Mouse (Mus musculus) fibroblast of lung, adult 2 months (primary cell): ENCODE results near the gene Mtrex.

Source experiments
- DNase-seq: peaks from one replicate; pipeline ENCODE4 v3.0.0-alpha.2; 2011; ENCODE audit warnings: low read depth

Mtrex gene

DNA sequence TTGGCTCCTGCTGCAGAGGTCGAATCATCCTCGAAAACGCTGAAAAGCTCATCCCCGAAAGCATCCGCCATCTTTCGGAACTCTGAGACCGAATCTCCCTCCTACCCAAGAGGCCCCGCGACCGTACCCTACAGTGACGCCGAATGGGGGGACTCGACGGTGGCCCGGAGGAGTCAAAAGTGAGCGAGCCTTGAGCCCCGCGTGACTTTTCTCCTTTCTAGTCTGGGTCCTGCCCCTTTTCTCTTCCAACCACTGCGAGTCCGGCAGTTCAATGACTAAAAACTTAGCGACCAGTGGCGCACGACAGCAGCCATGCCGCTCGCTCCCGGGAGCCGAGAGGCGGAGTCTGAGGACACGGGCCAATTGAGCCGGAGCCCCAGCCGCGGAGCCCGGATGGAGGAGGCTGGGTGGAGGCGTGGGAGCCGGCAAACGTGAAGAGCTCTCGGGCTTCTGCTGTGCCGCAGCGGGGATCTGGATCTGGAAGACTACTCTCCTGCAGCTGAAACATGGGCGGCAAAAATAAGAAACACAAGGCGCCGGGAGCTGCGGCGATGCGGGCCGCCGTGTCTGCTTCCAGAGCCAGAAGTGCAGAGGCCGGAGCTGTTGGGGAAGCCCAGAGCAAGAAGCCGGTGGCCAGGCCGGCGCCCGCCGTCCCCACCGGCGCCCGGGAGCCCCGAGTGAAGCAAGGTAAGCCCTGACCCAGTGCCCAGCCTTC, at the start of gene Mtrex, which contains the start of gene Dhx29:
Gene Mtrex (minus strand): TSS at position 112 of the 715 bp plus-strand sequence.
Gene Dhx29 (plus strand): TSS at position 168 of the 715 bp plus-strand sequence.
- peak; percentile 95 for DNase-seq

DNA sequence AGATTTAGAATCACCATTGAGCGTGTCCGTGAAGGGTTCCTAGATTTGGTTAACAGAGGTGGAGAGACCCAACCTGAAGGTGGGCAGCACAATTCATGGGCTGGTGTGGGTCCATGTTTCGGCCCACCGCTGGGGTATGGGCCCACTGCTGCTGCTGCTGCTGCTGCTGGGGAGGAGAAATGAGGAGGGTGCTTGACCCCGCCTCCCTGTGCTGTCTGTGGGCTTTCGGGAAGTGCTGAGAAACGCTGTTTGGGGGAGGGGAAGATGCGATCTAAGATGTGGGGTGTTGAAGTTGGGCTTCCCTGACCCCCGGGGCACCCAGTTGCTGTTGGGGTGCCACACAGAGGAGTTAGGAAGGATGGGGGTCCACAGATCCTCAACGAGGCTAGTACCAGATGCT, 49.5 kb upstream of the Mtrex start:
- no peak for DNase-seq

DNA sequence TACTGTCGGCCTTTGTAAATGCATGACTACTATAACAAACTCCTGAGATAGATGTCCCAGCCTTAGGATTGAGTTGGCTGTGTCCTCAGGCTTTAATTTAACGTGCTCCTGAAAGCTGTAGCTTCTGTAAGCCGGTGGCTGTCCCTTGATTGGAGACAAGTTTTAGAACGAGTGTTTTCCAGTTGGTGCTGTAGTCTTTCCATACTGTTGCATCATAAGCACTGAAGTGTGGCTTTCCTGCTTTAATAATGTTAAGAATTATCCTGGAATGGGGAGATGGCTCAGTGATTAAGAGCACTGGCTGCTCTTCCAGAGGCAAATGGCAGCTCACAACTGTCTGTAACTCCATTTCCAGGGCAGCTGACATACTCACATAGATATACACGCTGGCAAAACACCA, 40.1 kb upstream of the Mtrex start:
- DNase-seq = no peak

DNA sequence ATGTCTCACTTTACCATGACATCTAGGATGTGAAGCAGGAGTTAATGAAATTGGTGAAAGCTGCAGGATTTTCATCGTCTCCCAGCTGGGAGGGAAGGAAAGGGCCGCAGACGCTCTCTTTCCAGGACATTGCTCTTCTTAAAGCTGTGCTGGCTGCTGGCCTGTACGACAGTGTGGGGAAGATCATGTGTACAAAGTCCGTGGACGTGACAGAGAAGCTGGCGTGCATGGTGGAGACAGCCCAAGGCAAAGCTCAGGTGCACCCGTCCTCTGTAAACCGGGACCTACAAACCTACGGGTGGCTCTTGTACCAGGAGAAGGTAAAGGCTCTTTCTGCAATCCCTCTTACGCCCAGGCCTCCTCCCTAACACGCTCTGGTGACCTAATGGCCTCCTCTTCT, 37.2 kb upstream of the Mtrex start:
- DNase-seq = no peak

DNA sequence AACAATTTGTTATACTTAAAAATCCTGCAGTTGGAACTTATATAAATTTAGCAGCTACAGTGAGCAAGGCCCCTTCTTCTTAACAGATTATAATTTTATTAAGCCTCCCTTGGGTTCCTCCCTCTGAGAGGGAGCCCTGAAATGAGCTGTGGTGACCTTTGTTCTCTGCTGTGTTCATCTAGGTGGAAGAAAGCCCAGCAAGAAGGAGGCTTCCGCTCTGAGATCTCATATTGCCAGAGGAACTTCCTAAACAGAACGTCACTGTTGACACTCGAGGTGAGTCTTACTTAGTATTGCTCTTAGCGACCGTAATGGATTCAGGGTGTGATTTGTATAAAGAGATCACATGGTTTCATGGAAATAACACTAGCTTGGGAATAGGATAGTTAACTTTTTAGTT, 35.9 kb upstream of the Mtrex start:
- DNase-seq = no peak

DNA sequence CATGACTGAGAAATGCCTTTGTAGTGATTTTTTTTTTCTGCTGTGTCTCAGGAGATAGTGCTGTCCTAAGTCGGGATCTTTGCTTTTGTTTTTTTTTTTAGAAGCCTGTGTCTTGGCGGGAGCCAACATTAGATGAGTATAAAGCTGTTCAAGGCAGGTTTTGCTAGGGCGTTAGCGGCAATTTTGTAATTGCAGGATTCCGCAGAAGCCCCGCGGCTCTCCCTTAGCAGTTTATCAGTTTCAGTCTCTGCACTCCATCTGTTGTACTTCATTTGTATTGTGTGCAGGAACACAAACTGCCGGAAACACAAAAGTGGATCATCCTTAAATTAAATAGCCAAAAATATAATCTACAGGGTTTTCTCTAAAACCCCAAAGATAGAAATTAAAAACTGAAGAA, 26.9 kb upstream of the Mtrex start:
- no peak for DNase-seq

DNA sequence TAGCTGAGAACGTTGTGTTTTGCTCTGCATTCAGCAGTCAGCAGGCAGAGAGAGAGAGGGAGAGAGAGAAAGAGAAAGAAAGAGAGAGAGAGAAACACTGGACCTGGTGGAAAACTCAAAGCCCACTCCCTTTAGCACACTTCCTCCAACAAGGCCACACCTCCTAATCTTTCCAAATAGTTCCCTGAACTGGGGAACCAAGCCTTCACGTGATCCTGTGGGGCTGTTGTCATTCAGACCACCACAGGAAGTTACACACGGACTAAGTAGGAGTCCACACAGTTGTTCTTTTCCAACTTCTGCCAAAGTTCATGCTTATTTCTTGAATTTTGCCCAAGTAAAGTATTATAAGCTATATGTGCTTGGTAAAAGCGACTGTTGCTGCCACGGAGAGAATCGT, 18.7 kb upstream of the Mtrex start:
- DNase-seq = no peak

DNA sequence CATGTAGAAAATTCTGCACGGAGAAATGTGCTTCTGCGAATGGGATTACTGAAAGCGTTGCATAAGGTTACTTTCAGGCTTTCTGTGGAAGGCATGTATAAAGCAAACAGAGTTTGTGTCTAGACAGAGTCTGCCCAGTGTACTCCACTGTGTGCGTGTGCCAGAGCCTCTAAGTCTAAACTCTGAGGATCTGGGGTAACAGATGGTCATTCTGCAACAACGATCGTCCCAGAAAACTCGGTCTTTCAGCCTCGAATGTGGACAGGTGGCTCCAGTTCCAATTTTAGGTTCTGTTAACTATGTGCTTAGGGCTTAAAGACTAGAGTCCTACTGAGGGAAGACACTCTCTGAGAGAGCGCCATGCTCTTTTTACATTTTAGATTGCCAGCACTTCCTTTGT, 18.1 kb upstream of the Mtrex start:
- no peak for DNase-seq

DNA sequence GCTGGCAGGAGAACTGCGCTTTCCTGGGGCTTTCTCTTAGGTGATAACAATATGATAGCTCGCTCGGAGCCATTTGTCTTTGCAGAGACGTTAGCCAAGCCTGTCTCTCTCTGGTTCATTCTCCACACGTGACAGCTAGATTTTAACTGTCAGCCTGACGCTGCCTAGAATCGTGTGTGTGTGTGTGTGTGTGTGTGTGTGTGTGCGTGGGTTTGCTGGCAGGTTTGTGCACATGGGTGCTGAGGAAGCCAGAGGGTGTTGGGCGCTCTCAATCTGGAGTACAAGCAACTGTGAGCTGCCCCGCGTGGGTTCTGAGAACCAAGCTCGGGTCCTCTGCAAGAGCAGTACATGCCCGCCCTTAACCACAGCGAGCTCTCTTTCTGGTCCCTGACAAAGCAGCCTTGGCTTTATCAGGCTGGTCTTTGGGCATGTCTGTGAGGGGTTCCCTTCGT, 14.7 kb upstream of the Mtrex start:
- DNase-seq = no peak

DNA sequence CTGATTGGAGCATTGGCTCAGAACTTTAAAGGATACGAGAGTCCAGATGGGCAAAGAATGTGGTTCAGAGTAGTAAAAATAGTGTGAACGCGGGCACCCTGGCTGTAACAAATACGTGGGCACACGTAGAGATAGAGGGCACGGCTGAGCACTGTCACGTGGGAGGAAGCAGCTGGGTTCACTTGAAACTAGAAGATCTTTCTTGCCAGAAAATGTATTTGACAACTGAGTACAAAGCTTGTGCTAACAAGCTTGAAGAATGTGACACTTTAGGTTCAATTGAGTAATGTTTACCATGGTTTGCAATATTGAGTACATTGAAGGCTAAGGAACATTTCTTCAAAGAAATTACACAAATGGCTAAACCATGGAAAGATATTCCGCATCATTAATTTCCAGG, 10.9 kb upstream of the Mtrex start:
- DNase-seq = no peak

DNA sequence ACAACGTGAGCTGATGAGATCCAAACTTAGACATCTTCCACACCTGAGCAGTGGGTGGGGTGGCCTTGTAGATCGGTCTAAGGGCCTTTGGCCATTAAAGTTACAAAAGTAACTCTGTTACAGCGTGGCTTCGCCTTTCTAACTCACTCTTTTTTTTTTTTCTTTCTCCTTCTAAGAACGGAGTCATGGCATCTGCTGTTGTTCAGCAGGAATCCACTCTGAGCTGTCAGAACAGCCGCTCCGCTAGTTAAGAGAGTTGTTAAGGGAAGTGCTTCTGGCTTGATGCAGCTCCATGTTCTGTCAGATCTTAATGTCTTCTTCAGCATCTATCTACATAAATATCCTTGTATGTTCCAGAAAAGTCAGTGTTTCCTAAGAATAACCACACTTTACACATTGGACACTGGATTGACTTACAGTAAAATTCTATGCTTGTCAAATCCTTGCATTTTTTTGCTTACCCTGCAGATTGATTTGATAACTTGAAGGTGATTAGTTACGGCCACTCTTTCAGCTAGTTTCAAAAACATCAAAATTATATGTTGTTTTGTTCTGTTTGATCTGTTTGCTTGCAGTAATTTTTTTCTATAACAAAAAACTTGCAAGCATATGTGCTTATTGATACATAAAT, 955 bp upstream of the Mtrex start:
- DNase-seq = no peak

DNA sequence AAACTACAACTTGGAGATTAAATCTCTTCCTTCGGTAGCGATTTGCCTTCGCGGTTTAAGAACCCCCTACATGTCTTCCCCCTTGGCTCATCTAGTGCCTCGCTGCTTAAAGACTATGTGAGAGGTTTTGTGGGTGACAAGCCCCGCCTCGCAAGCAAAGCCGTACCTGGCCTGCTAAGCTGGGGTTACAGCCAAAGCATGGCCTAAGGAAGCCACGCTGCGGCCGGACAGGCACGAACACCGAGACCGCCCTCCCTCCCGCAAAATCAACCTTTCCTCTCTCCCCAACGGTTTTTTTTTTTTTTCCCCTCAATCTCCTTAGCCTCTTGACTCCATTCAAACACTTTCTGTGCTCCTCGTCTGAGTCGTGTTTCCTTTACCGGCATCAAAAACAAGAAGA, 402 bp downstream of the Mtrex start:
- DNase-seq = no peak

DNA sequence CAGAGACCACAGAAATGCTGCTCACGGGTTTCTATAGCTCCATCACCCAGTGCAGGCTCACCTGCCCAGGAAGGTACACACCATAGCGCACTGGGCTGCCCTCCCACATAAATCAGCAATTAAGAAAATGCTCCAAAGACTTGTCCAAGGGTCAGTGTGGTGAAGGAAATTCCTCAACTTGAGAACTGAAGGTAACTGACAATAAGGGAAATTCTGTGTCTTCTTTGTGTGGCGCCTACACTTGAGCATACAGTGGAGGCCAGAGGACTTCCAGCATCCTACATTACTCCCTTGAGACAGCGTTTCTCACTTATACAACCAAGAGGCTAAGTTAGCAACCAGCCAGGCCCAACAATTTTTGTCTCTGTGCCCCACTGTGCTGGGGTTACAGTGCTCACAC, 1.2 kb downstream of the Mtrex start:
- no peak for DNase-seq

DNA sequence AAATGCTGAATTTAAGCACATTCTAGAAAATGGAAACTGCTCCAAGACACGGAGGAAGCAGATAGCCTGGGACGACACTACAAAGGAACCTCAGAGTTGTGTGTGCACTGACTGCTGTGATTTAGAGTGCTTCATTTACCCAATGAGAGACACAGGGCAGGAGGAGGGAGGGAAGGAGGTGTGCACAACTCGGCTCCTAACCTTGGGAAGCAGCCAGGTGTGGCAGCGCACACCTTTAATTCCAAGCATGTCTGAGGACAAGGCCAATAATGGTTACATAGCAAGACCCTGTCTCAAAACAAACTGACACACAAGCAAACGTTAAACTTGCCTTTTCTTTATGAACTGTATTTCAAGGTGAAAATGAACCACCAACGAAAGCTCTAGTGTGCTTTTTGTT, 1.9 kb downstream of the Mtrex start:
- DNase-seq = no peak

DNA sequence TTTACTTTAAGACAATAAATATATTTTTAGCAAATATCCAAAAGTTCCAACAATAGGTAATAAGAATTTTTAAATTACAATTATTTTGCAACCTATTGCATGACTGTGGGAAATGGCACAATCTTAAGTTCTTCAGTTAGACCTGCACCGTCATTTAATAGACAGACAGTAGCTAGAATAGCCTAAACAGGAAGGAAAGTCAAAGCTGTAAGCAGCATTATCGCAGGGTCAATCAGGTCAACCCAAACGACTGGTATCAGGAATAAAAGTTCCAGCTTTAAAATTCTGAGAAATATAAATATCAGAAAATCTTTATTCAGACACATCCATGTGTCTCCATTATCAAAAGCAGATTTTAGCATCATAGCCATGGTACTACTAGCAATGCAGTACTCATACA, 6.3 kb downstream of the Mtrex start:
- no peak for DNase-seq

DNA sequence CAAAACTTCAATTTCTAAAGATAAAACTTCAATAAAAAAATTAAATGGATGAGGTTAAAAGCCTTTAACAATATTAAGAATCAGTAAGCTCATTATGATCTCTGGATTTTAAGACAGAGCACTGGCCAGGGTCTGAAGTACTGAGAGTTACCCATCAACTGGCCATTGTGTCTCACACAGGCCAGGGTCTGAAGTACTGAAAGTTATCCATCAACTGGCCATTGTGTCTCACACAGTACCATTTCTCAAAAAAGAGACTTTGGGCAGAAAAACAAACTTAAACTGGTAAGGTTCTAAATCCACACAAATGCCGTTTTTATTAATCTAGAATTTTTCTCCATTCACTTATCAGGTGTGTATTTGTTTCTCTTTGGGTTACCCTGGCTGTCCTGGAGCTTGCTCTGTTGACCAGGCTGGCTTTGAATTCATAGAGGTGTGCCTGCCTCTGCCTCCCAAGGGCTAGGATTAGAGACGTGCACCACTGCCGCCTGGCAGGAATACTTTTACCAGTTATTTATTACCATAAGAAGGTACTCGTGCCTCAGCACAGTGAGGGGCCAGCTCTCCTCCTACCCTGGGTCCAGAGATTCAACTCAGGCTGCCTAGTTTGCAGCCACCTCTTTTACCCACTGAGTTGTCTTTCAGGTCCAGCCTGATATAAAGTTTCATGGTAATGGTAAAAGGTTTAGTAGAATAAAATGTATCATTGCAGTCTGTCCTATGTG, 7.9 kb downstream of the Mtrex start:
- DNase-seq = no peak

DNA sequence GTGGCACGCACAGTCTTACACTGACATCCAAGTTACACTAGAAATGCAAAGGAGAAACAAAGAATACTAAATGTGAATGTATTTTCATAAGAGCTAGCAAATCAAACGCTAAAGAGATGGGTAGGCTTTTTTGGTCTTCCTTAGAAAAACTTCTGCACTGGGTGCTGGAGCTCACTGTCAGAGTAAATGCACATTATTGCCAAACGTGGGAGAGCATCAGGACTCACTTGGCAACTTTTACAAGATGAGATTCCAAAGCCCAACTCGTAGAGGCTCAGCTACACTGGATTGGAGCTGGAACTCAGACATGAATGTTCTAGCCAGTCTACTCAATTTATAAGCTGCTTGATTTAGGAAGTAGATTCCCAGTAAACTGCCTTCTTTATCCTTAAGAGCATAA, 16.8 kb downstream of the Mtrex start:
- DNase-seq = no peak

DNA sequence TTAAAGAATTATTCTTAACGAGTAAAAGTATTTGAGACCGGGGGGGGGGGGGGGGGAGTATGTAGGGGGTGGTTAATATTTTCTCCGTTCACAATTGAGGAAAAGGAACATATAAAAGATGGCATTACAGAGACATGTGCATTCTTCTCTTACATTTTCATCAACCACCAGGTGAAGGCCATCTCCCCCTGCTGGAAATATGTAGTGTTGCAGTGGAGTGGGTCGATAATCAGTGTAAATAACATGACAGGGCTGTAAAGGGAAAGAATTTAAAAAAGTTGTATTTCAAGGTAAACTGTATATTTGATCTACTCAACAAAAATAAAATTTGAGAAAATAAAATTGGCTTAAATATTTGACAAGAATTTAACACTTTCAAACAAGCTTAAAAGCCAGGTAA, 17.5 kb downstream of the Mtrex start:
- DNase-seq = no peak

DNA sequence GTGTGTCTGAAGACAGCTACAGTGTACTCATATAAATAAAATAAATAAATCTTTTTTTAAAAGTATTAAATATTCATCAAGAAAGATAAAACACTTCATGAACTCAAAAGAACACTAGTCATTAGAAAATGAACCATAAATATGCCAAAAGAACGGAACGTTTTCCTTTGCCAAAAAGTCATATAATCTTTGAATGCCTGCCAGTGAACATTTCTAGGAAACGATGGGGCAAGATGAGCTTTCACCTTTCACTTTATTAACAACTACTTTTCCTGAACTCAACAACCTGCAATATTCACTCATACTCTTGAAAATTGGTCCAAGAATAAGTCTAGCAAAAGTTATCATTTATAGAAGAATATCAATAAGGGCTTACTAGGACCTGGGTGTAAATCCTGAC, 25.0 kb downstream of the Mtrex start:
- no peak for DNase-seq

DNA sequence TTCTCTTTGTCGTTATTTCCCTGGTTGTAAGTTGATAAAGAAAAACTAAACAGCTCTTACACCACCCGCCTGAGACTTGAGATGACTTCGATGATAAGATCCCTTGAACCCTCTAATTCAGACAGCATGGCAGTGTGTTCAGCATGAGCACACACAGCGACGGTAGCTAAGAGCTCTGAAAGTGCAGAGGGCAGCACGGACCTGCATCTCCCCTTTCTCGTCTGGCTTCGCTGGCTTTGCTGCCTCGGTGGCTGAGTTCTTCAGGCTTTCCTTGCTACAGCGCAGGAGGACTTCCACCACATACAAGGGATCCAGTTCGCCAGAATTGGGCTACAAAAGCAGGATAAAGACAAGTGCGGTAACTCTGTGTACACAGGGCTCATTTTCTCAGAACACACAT, 40.0 kb downstream of the Mtrex start:
- DNase-seq = no peak

DNA sequence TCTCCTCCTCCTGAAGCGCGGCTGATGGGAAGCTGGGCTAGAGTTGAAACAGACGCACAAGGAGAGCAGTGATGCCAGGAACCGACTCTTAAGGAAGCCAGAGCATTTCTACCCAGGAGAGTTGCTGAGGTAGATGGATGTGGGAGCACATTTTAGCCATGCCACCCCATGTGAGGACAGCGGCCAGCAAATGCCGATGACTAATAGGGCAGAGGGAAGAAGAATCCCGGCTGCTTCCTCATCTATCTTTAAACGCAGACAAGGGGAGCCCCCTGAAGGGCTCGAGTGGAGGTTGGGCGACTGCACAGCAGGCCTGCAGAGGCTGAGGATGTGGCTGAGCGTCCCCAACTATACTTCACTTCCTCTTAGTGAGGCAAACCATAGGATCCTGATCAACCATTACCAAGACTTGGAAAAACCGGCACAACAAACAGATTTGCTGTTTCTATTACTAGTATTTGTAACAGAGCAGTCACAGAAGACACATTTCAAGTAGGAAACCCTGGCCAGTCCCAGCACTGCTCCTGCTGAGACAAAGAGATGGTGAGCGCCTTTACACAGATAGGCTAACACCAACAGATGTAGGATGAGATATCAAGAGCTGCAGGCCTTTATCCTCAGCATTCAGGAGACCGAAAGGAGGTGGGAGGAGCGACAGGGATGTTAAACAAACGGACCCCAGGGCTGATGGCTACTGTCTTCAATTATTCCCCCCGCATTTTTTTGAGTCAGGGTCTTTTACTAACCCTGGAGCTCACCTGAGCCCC, 55.5 kb downstream of the Mtrex start:
- DNase-seq = no peak

DNA sequence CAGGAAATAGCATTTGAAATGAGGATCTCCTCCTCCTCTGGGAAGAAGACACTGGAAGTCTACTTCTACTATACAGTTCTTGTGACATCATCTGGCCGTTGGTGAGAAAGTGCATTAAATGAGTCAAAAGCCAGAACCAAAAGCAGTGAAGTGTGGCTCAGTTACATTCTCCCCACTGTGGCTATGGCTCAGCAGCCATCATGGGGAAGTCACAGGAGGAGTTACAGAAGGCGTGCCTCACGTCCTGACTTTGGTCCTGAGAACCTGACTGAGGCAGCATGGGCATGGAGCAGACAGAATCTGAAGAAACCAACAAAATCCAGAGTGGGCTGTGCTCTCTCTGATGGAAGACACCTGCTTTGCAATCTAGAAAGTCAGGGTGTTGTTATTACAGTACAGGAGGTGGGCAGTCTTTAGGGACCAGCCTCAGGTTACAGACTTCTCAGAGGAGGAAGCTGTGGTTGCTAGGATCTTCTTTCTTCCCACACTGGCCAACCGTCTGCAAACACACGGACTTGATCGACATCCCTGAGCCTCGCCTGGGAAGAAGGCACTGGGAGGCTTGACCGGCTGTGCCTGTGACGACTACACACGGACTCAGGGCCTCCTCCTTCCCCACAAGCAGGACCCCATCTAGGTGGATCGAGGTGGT, 57.0 kb downstream of the Mtrex start:
- DNase-seq = no peak
